Mouse (Mus musculus) ES-E14 (cell line): Measurements from ENCODE around the gene Gm36176. TPM values are rescaled to one million over a fixed set of nuclear protein-coding genes. Genes with fewer than 3 reads are reported as not detected.

Experiments
- DNase-seq: peaks from one replicate; pipeline ENCODE4 v3.0.0-alpha.2; 2013; ENCODE audit warnings: low read depth, low spot score
- H3K27ac ChIP-seq: 2 replicates; pipeline ENCODE4 v1.5.1; 2012; ENCODE audit warnings: low read depth, mild to moderate bottlenecking, low read length, moderate library complexity, mixed read lengths; ENCODE audit not compliant: poor library complexity, insufficient read depth, severe bottlenecking
- H3K36me3 ChIP-seq: 2 replicates; pipeline ENCODE4 v1.6.1; 2012; ENCODE audit warnings: mild to moderate bottlenecking, low read length, moderate library complexity, mixed read lengths; ENCODE audit not compliant: control insufficient read depth, poor library complexity, insufficient read depth, severe bottlenecking
- H3K4me1 ChIP-seq, 2 experiments: fragments of 150-350 bp in 1 of 2; sonication (generic) in 1 of 2; 2 replicates each; pipeline ENCODE4 v1.6.1; 2012; ENCODE audit warnings: low read length in 2 of 2, mild to moderate bottlenecking in 1 of 2, mixed read lengths in 1 of 2; ENCODE audit not compliant: control insufficient read depth in 2 of 2, insufficient read depth in 2 of 2, poor library complexity in 1 of 2
- H3K4me3 ChIP-seq, 2 experiments: fragments of 150-350 bp in 1 of 2; sonication (generic) in 1 of 2; 2 replicates each; pipeline ENCODE4 v1.5.1; 2012; ENCODE audit warnings: low read length in 2 of 2, low read depth in 1 of 2, mild to moderate bottlenecking in 1 of 2, mixed read lengths in 1 of 2; ENCODE audit not compliant: insufficient read depth in 1 of 2, poor library complexity in 1 of 2, severe bottlenecking in 1 of 2
- H3K9ac ChIP-seq: 2 replicates; pipeline ENCODE4 v1.6.1; 2012; ENCODE audit warnings: low read depth, mild to moderate bottlenecking, low read length, mixed read lengths; ENCODE audit not compliant: poor library complexity, insufficient read depth, severe bottlenecking
- H3K9me3 ChIP-seq: fragments of 150-350 bp; sonication (generic); 2 replicates; pipeline ENCODE4 v1.6.1; 2012; ENCODE audit warnings: low read depth, mild to moderate bottlenecking, low read length; ENCODE audit not compliant: control insufficient read depth, insufficient read depth
- CHD2 ChIP-seq: IDR thresholded peaks from 2 replicates; pipeline ENCODE4 v1.6.1; 2014; ENCODE audit warnings: mild to moderate bottlenecking, low read depth, low read length, inconsistent platforms
- HCFC1 ChIP-seq: IDR thresholded peaks from 2 replicates; pipeline ENCODE4 v1.6.1; 2012; ENCODE audit warnings: low read length, inconsistent platforms, borderline replicate concordance; ENCODE audit not compliant: insufficient read depth
- MAFK ChIP-seq: IDR thresholded peaks from 2 replicates; pipeline ENCODE4 v1.6.1; 2014; ENCODE audit warnings: mild to moderate bottlenecking, low read depth, low read length, inconsistent platforms; ENCODE audit not compliant: insufficient read depth
- ZC3H11A ChIP-seq: IDR thresholded peaks from 2 replicates; pipeline ENCODE4 v1.6.1; 2012; ENCODE audit warnings: low read depth, mild to moderate bottlenecking, inconsistent platforms, low read length, borderline replicate concordance
- ZNF384 ChIP-seq: IDR thresholded peaks from 2 replicates; pipeline ENCODE4 v1.6.1; 2012; ENCODE audit warnings: low read depth, low read length, inconsistent platforms
- in situ Hi-C, 2 experiments: fragments of 600-800 bp; cut with MboI; formaldehyde crosslinking; loops; one replicate each; pipeline ENCODE4 v1.15.1; 2025; ENCODE audit warnings: low sequenced_read_pairs in 2 of 2, inconsistent platforms in 1 of 2; ENCODE audit not compliant: unreplicated experiment in 2 of 2
- total RNA-seq: library from RNA; depleted of rRNA; stranded (reverse); fragments of 300-350 nt; gene quantifications from 2 replicates; pipeline ENCODE4 v1.2.3, GENCODE M21; 2012; rRNA removed

Gm36176 gene
- total RNA-seq, 1 experiment, result not detected

DNA sequence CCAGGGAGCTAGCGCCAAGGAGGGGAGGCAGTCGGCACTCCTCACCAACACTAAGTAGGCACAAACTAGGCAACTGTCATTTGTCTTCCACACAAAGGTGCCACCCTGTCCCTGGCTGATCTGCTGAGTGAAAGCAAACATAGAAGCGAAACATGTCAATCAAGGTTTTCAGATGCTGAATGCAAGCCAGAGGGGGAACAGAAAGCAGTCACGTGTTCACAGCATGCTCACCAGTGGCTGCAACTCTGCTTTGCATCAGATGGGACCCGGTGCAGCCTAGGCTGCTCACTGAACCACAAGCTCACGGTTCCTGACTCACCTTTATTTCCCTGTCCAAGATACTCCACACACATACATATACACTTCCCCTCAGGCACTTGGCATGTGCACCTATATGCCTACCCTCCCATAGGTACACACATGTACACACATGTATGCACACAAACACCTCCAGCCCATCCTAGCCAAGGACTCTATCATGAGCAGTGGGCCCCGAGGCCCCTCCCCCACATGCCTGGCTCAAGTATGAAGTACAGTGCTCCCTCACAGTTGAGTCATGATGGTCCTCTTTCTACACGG lies 44.5 kb downstream of the Gm36176 start:
- no peaks in the 10 kb centered on the region for H3K36me3 ChIP-seq
- TF ChIP-seq ZC3H11A (no peak), ZNF384 (no peak), HCFC1 (no peak), MAFK (no peak), CHD2 (no peak)
- no peak overlapping the region for H3K4me3 ChIP-seq
- no peak overlapping the region for H3K9ac ChIP-seq
- no peaks in the 10 kb centered on the region for H3K9me3 ChIP-seq
- no peak for DNase-seq
- in situ Hi-C loops, result no loop called here
- H3K4me1 ChIP-seq, result no peaks in the 10 kb centered on the region
- no peak overlapping the region for H3K27ac ChIP-seq

GRCm38 (mm10) chr10:77895562-77895961 lies 49.0 kb downstream of the Gm36176 start:
- TF ChIP-seq HCFC1 (no peak), ZC3H11A (no peak), ZNF384 (no peak), MAFK (no peak), CHD2 (no peak)
- Histone ChIP-seq H3K36me3 (peaks cover 4% of the 10 kb centered on the region; the same call in 1 of the 2 replicates), H3K4me1 (no peaks in the 10 kb centered on the region), H3K9ac (no peak overlapping the region), H3K4me3 (no peak overlapping the region), H3K9me3 (no peaks in the 10 kb centered on the region), H3K27ac (no peak overlapping the region)
- in situ Hi-C loops, result no loop called here
- DNase-seq, result no peak

Other genes starting within 250 kb of the Gm36176 start
- gene Sumo3, start 240.7 kb upstream of the Gm36176 start, total RNA-seq, result 139 and 148 TPM in 2 replicates
- gene Gm49325, start 240.6 kb upstream of the Gm36176 start, total RNA-seq, result 1.7 and 5.4 TPM in 2 replicates
- 21.2 and 32.7 TPM in 2 replicates for gene Ube2g2, start 224.5 kb upstream of the Gm36176 start, total RNA-seq
- gene Tspear, start 160.2 kb upstream of the Gm36176 start, total RNA-seq, result 0.49 and 0.90 TPM in 2 replicates
- not detected in 2 replicates for gene Gm19402, start 156.0 kb upstream of the Gm36176 start, total RNA-seq
- gene Gm9508, start 149.6 kb upstream of the Gm36176 start, total RNA-seq, result not detected in 2 replicates
- not detected in 2 replicates for gene Gm10272, start 140.2 kb upstream of the Gm36176 start, total RNA-seq
- gene Gm10024, start 135.3 kb upstream of the Gm36176 start, total RNA-seq, result not detected in 2 replicates
- not detected in 2 replicates for gene Gm10142, start 131.0 kb upstream of the Gm36176 start, total RNA-seq
- not detected in 2 replicates for gene Krtap12-1, start 126.2 kb upstream of the Gm36176 start, total RNA-seq
- gene Gm10100, start 120.3 kb upstream of the Gm36176 start, total RNA-seq, result not detected in 2 replicates
- gene Gm18596, start 104.2 kb upstream of the Gm36176 start, total RNA-seq, result not detected in 2 replicates
- gene Gm9736, start 95.4 kb upstream of the Gm36176 start, total RNA-seq, result not detected in 2 replicates
- gene Gm3233, start 87.1 kb upstream of the Gm36176 start, total RNA-seq, result not detected in 2 replicates
- gene Gm3238, start 75.5 kb upstream of the Gm36176 start, total RNA-seq, result not detected in 2 replicates
- gene Gm7138, start 69.9 kb upstream of the Gm36176 start, total RNA-seq, result not detected in 2 replicates
- gene Gm3250, start 64.3 kb upstream of the Gm36176 start, total RNA-seq, result not detected in 2 replicates
- gene Gm7137, start 58.6 kb upstream of the Gm36176 start, total RNA-seq, result not detected in 2 replicates
- gene Gm9639, start 51.7 kb upstream of the Gm36176 start, total RNA-seq, result not detected in 2 replicates
- not detected in 2 replicates for gene Gm19668, start 47.7 kb upstream of the Gm36176 start, total RNA-seq
- not detected in 2 replicates for gene Gm9507, start 35.0 kb upstream of the Gm36176 start, total RNA-seq
- not detected in 2 replicates for gene Gm2696, start 32.1 kb upstream of the Gm36176 start, total RNA-seq
- not detected in 2 replicates for gene Krtap10-4, start 19.7 kb upstream of the Gm36176 start, total RNA-seq
- gene Krtap10-10, start 10.9 kb upstream of the Gm36176 start, total RNA-seq, result not detected in 2 replicates
- not detected in 2 replicates for gene Gm10318, start 6.1 kb downstream of the Gm36176 start, total RNA-seq
- gene Gm3285, start 15.2 kb downstream of the Gm36176 start, total RNA-seq, result not detected in 2 replicates
- gene Lrrc3, start 55.7 kb downstream of the Gm36176 start, total RNA-seq, result 2.5 and 4.1 TPM in 2 replicates
- 0.54 and 0.63 TPM in 2 replicates for gene Trpm2, start 123.8 kb downstream of the Gm36176 start, total RNA-seq
- 7.1 and 8.4 TPM in 2 replicates for gene 1810043G02Rik, start 131.7 kb downstream of the Gm36176 start, total RNA-seq
- 138 and 230 TPM in 2 replicates for gene Pfkl, start 163.3 kb downstream of the Gm36176 start, total RNA-seq
- gene Dnmt3l, start 195.1 kb downstream of the Gm36176 start, total RNA-seq, result 328 and 388 TPM in 2 replicates
- 68.3 and 88.3 TPM in 2 replicates for gene Aire, start 196.8 kb downstream of the Gm36176 start, total RNA-seq
- 30.5 and 31.7 TPM in 2 replicates for gene Icosl, start 222.5 kb downstream of the Gm36176 start, total RNA-seq